Mouse (Mus musculus) adrenal gland (tissue): ENCODE measurements around the gene Nek10.

Experiments used
- intact Hi-C: fragments of 180-260 bp; cut with DNase I; formaldehyde crosslinking; loops from one replicate; pipeline ENCODE4 v1.15.1; 2025

Nek10 gene

GRCm38 (mm10) chr14:14870463-14870862 lies 67.2 kb downstream of the Nek10 start:
- intact Hi-C loops: no loop called here

GRCm38 (mm10) chr14:14871121-14871520 lies 67.9 kb downstream of the Nek10 start:
- intact Hi-C loops: no loop called here

GRCm38 (mm10) chr14:14871700-14872099 lies 68.5 kb downstream of the Nek10 start:
- intact Hi-C loops: no loop called here

GRCm38 (mm10) chr14:14893932-14894652 lies 90.9 kb downstream of the Nek10 start:
- intact Hi-C loops: no loop called here

GRCm38 (mm10) chr14:14894776-14895175 lies 91.6 kb downstream of the Nek10 start:
- intact Hi-C loops: no loop called here

- intact Hi-C loops: no loop called here
These were observed 92.1 kb downstream of the Nek10 start for GRCm38 (mm10) chr14:14895363-14895762.

GRCm38 (mm10) chr14:14896399-14897136 lies 93.4 kb downstream of the Nek10 start:
- intact Hi-C loops: no loop called here

DNA sequence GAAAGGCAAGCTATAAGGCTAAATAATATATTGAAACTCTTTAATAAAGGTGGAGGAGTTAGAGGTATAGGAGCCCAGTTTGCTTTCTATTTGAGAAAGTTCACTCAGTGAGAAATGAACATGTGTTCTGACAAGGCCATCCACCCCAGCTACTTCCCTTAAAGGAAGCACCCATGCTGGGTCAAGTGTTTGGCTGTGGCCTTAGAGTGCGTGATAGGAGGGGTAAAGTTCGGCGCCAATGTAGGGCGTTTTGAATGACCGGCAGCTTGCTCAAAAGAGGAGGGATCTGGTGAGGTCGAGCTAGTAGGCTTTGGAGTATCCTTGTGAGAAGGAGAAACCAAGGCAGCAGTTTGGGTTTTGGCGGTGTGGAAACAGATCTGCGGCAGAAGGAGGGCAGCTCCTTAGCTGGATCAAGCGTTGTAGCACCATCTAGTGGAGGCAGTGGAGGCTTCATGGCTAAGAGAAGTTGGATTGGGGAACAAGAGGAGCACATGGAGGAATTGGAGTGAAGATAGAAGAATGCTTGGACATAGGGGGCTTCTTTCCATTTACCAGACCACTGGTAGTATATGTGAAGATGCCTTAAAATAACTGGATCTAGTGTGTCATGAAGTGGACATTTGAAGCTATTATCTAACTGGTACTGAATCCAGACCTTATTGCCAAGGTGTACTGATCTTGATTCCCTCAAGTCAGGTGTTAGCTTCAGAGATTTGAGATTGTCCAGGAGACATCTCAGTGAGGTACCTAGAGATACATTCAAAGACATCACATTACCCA lies 101.7 kb downstream of the Nek10 start:
- intact Hi-C loops: loop anchor here (2.0 kb wide), 1 partner anchor 42 kb away; no protein-coding TSS in a partner anchor

GRCm38 (mm10) chr14:14905530-14905852 lies 102.3 kb downstream of the Nek10 start:
- intact Hi-C loops: loop anchor here (2.0 kb wide), 1 partner anchor 43 kb away; no protein-coding TSS in a partner anchor

- intact Hi-C loops: no loop called here
These were observed 122.4 kb downstream of the Nek10 start for GRCm38 (mm10) chr14:14925615-14926014.

GRCm38 (mm10) chr14:14927559-14927958 lies 124.3 kb downstream of the Nek10 start:
- intact Hi-C loops: no loop called here

GRCm38 (mm10) chr14:14934977-14935376 lies 131.8 kb downstream of the Nek10 start:
- intact Hi-C loops: no loop called here

GRCm38 (mm10) chr14:14945930-14946329 lies 142.7 kb downstream of the Nek10 start:
- intact Hi-C loops: no loop called here

DNA sequence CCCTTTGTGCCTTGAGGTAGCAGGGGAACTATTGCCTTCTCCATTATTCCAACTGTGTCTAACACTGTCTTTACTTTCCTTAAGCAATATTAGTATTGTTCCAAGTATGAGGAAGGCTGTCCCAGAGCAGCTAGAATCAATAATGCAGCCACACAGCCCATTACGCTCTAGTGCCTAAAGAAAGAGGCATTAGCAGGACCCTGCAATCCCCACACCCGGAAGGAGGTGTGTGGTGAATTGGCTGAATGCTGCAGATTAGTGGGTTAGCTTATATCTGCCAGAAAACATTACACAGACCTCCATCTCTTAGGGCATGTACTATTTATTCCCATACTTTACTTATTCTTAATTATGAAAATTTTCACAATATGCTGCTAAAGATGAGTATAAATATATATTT lies 145.8 kb downstream of the Nek10 start:
- intact Hi-C loops: no loop called here

DNA sequence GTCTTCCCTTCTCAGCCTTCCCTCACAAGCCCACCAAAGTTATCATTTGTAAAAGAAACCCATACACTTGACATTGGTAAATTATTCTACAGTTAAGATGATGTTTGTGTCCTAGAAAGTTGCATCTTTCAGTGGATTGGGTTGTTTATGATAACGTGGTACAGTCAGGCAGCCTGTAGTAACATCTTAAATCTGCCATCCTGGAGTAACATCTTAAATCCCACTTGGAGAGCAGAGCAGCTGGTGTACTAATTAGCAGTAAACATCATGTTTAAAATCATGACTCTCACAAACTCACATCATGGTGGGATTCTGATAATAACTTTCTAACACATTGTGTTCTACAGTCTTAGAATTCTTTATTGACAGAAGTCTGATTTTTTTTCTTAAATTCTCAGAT lies 148.6 kb downstream of the Nek10 start:
- intact Hi-C loops: no loop called here

DNA sequence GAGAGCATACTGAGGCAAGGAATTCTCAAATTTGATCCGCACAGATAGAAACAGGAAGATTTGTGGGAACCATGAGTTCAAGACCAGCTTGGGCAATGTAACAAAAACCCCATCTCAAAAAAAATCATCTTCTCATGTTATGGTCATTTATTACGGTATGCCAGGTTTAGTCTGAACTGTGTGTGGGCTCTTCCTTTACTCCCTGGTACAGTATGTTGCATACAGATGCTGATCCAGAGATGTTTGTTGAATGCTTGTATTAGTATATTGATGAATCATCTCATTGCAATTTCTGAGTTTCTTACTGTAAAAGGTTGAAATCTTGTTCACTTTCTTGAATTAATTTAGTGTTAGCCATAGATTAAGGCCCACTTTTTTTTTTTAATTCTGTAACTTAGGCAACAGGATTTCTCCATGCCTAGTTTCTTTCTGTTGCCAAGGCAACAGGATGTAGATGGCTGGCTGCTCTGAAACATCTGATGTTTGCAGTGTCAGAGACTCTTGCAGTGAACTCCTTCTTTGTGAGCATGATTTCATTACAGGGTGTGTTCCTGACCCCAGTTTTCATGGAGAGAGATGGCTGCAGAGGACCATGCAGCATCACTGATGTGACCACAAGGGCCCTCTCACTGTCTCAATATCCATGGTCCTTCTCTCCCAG lies 156.7 kb downstream of the Nek10 start:
- intact Hi-C loops: no loop called here

DNA sequence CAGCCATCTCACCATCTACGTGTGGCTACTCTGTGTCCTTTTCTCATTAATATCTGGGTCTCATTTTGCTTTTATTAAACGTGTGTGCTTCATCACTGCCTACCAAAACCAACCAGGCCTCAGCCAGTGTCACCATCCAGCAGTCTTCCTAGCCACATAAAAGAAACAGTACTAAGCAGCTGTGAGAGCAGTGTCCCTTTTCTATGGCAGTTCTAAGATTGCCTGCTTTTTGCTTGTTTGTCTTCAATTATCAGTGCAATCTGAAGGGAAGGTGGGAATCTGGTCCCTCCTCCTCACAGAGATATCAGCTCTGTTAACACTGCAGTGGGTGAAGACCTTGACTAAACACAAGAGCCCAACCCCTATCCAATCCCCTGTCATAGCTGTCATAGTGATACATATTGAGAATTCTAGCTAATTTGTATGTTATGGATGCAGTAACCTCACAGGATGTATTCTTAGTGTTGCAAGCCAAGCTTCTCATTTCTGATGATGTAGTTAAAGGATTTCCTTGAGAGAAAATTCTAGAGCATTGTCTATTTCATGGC lies 157.3 kb downstream of the Nek10 start:
- intact Hi-C loops: no loop called here

DNA sequence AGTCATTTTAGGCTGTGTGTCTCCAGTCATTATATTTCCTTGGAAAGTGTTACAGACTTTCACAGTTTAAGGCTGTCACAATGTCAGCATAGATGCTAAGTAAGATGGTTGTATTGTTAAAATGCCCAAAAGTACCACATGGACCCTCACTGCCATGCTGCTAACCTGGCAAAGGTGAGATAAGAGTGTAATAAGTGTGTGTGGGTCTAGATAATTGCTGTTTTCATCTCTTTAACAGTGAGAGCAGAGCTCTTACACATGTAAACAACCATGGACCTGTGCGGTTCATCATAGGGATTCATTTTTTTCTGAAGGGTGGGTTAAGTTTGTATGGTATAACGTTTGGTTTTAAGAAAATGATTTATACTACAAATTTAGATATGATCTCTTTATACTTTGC lies 167.4 kb downstream of the Nek10 start:
- intact Hi-C loops: no loop called here

GRCm38 (mm10) chr14:14971056-14971455 lies 167.8 kb downstream of the Nek10 start:
- intact Hi-C loops: no loop called here

DNA sequence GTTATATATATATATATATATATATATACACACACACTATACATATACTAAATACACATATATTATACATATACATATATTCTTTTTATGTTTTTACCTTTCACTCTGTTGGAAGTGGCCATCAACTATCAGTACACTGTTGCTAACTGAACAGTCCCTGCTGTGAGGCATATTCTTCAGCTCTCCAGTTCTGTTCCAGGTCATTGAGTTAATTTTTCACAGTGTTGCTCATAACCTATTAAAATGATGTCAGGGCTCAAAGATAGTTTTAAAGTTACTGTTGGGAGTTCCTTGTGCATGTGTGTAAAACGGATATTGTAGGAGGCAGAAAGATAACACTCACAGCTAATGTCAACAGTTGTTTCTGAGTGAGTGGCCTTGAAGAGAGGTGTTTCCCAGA lies 170.9 kb downstream of the Nek10 start:
- intact Hi-C loops: no loop called here

DNA sequence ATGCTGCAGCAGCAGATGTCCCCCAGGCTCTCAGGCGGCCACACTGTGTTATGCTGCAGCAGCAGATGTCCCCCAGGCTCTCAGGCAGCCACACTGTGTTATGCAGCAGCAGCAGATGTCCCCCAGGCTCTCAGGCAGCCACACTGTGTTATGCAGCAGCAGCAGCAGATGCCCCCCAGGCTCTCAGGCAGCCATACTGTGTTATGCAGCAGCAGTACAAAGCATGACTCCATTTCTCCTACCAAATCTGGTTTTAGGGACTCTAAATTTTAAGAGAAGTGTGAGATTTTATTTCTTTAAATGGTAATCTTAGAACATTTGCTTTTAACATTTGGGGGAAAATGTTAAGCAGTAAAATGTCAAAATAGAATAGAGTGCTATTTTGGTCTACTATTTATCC lies 180.9 kb downstream of the Nek10 start:
- intact Hi-C loops: loop anchor here (2.0 kb wide), 1 partner anchor 119 kb away; no protein-coding TSS in a partner anchor
